Mouse (Mus musculus): ENCODE measurements around the gene Rec8.

GRCm38 (mm10) chr14:55598521-55599390 is 19.1 kb upstream of the Rec8 start:
- TF ChIP-seq CTCF (IDR thresholded peaks at IDR 0.05) (no peak), EP300 (IDR thresholded peaks at IDR 0.05) (no peak)

All from lung, postnatal 0 days (tissue).